Mouse (Mus musculus) embryonic facial prominence, embryonic 15.5 days (tissue): ENCODE data around the gene Mark1. TPM values are rescaled to one million over a fixed set of nuclear protein-coding genes. Genes with fewer than 3 reads are reported as not detected.

Source experiments
- ATAC-seq: fragments of 200-750 bp; cut with Nextera tagmentation; 2 replicates; pipeline ENCODE4 v1.8.0; 2017; ENCODE audit warnings: low read depth, moderate TSS enrichment; ENCODE audit not compliant: insufficient number of reproducible peaks, low FRiP score, low TSS enrichment
- H3K27ac ChIP-seq: fragments of 300-500 bp; sonication (generic); replicated peaks from 2 replicates; pipeline ENCODE4 v1.5.1; 2015; ENCODE audit warnings: mild to moderate bottlenecking, inconsistent platforms
- H3K27me3 ChIP-seq: fragments of 300-500 bp; sonication (generic); 2 replicates; pipeline ENCODE4 v1.6.1; 2015; ENCODE audit warnings: inconsistent platforms
- H3K36me3 ChIP-seq: fragments of 300-500 bp; sonication (generic); 2 replicates; pipeline ENCODE4 v1.6.1; 2015; ENCODE audit warnings: mild to moderate bottlenecking, inconsistent platforms
- H3K4me1 ChIP-seq: fragments of 300-500 bp; sonication (generic); 2 replicates; pipeline ENCODE4 v1.6.1; 2015; ENCODE audit warnings: inconsistent platforms
- H3K4me2 ChIP-seq: fragments of 300-500 bp; sonication (generic); replicated peaks from 2 replicates; pipeline ENCODE4 v1.6.1; 2015; ENCODE audit warnings: mild to moderate bottlenecking, inconsistent platforms
- H3K4me3 ChIP-seq: fragments of 300-500 bp; sonication (generic); replicated peaks from 2 replicates; pipeline ENCODE4 v1.5.1; 2015; ENCODE audit warnings: mild to moderate bottlenecking, inconsistent platforms
- H3K9ac ChIP-seq: fragments of 300-500 bp; sonication (generic); 2 replicates; pipeline ENCODE4 v1.6.1; 2015; ENCODE audit warnings: inconsistent platforms
- H3K9me3 ChIP-seq: fragments of 300-500 bp; sonication (generic); replicated peaks from 2 replicates; pipeline ENCODE4 v1.6.1; 2016; ENCODE audit warnings: inconsistent platforms
- WGBS: fragments of 180-500 bp; shearing (Covaris S2); methylation state at CpG from one replicate; pipeline ENCODE4 v1.1.7; 2015; 5-methylcytosine and 5-hydroxymethylcytosine counted together
- polyA plus RNA-seq: library from polyadenylated mRNA; unstranded; fragments of >200 nt; fragmentation: Nextera tagmentation; extraction: Ambion mirVana; gene quantifications from 2 replicates; pipeline ENCODE4 v1.2.1, GENCODE M21; 2015

Mark1 gene
- polyA plus RNA-seq, 1 experiment from 2014 or later = 4.3 TPM

GRCm38 (mm10) chr1:184961853-184962252, 37.5 kb downstream of the Mark1 start:
- 0 out of 2 replicates have a peak, but pooled peaks cover 3% of the 10 kb centered on the region for H3K9me3 ChIP-seq
- 80% methylated on average over 5 of the region's 5 CpGs for WGBS
- H3K4me2 ChIP-seq = no peak overlapping the region
- H3K9ac ChIP-seq = no peak overlapping the region
- no peak overlapping the region for H3K4me3 ChIP-seq
- ATAC-seq = no peak
- no peak overlapping the region for H3K27ac ChIP-seq
- H3K36me3 ChIP-seq = peaks cover 10% of the 10 kb centered on the region; the same call in 1 of the 2 replicates
- no peaks in the 10 kb centered on the region for H3K27me3 ChIP-seq
- peaks cover 10% of the 10 kb centered on the region for H3K4me1 ChIP-seq

GRCm38 (mm10) chr1:184958818-184959217, 40.6 kb downstream of the Mark1 start:
- Histone ChIP-seq H3K9ac (no peak overlapping the region), H3K4me2 (no peak overlapping the region), H3K9me3 (0 out of 2 replicates have a peak, but pooled peaks cover 3% of the 10 kb centered on the region), H3K36me3 (peaks cover 10% of the 10 kb centered on the region; the same call in 1 of the 2 replicates), H3K27ac (no peak overlapping the region), H3K27me3 (no peaks in the 10 kb centered on the region), H3K4me1 (peaks cover 5% of the 10 kb centered on the region; the same call in 1 of the 2 replicates), H3K4me3 (no peak overlapping the region)
- 72% methylated on average over 9 of the region's 9 CpGs for WGBS
- ATAC-seq = no peak

- H3K27ac ChIP-seq = no peak overlapping the region
- H3K4me1 ChIP-seq = peaks cover 2% of the 10 kb centered on the region; the same call in 1 of the 2 replicates
- no peak overlapping the region for H3K4me3 ChIP-seq
- H3K9me3 ChIP-seq = 0 out of 2 replicates have a peak, but pooled peaks cover 3% of the 10 kb centered on the region
- H3K4me2 ChIP-seq = no peak overlapping the region
- ATAC-seq = no peak
- H3K36me3 ChIP-seq = peaks cover 10% of the 10 kb centered on the region; the same call in 1 of the 2 replicates
- H3K9ac ChIP-seq = no peak overlapping the region
- WGBS = 71% methylated on average over 6 of the region's 6 CpGs
- H3K27me3 ChIP-seq = no peaks in the 10 kb centered on the region
Measured at GRCm38 (mm10) chr1:184958388-184958787, 41.0 kb downstream of the Mark1 start.

- Histone ChIP-seq H3K9ac (no peak overlapping the region), H3K36me3 (no peaks in the 10 kb centered on the region), H3K9me3 (no peaks in the 10 kb centered on the region), H3K4me2 (no peak overlapping the region), H3K4me3 (no peak overlapping the region), H3K4me1 (no peaks in the 10 kb centered on the region), H3K27ac (no peak overlapping the region), H3K27me3 (no peaks in the 10 kb centered on the region)
- WGBS = 58% methylated on average over 5 of the region's 5 CpGs
- ATAC-seq = no peak
Measured at GRCm38 (mm10) chr1:184951758-184952157, 47.6 kb downstream of the Mark1 start.

GRCm38 (mm10) chr1:184951057-184951456, 48.3 kb downstream of the Mark1 start:
- Histone ChIP-seq H3K4me2 (no peak overlapping the region), H3K9me3 (no peaks in the 10 kb centered on the region), H3K36me3 (no peaks in the 10 kb centered on the region), H3K27ac (no peak overlapping the region), H3K9ac (no peak overlapping the region), H3K27me3 (no peaks in the 10 kb centered on the region), H3K4me3 (no peak overlapping the region), H3K4me1 (no peaks in the 10 kb centered on the region)
- no peak for ATAC-seq
- WGBS = 88% methylated on average over 11 of the region's 11 CpGs

GRCm38 (mm10) chr1:184938106-184938505, 61.3 kb downstream of the Mark1 start:
- H3K27me3 ChIP-seq = no peaks in the 10 kb centered on the region

GRCm38 (mm10) chr1:184935980-184936379, 63.4 kb downstream of the Mark1 start:
- Histone ChIP-seq H3K27ac (no peak overlapping the region), H3K4me3 (no peak overlapping the region), H3K4me1 (no peaks in the 10 kb centered on the region), H3K36me3 (0 out of 2 replicates have a peak, but pooled peaks cover 2% of the 10 kb centered on the region), H3K9me3 (no peaks in the 10 kb centered on the region), H3K27me3 (no peaks in the 10 kb centered on the region), H3K4me2 (no peak overlapping the region), H3K9ac (no peak overlapping the region)
- ATAC-seq = no peak
- 42% methylated on average over 5 of the region's 5 CpGs for WGBS

More at GRCm38 (mm10) chr1:184938106-184938505, 61.3 kb downstream of the Mark1 start:
- WGBS = 79% methylated on average over 4 of the region's 4 CpGs
- Histone ChIP-seq H3K9me3 (no peaks in the 10 kb centered on the region), H3K9ac (no peak overlapping the region), H3K4me1 (no peaks in the 10 kb centered on the region), H3K27ac (no peak overlapping the region), H3K4me3 (no peak overlapping the region), H3K36me3 (peaks cover 6% of the 10 kb centered on the region; the same call in 1 of the 2 replicates), H3K4me2 (no peak overlapping the region)
- no peak for ATAC-seq

- 0 out of 2 replicates have a peak, but pooled peaks cover 2% of the 10 kb centered on the region for H3K36me3 ChIP-seq
- H3K4me3 ChIP-seq = no peak overlapping the region
- no peak overlapping the region for H3K4me2 ChIP-seq
- no peak for ATAC-seq
- no peaks in the 10 kb centered on the region for H3K27me3 ChIP-seq
- no peak overlapping the region for H3K9ac ChIP-seq
- no peak overlapping the region for H3K27ac ChIP-seq
- H3K4me1 ChIP-seq = no peaks in the 10 kb centered on the region
- WGBS = 61% methylated on average over 6 of the region's 6 CpGs
- no peaks in the 10 kb centered on the region for H3K9me3 ChIP-seq
Measured at GRCm38 (mm10) chr1:184935490-184935889, 63.9 kb downstream of the Mark1 start.

GRCm38 (mm10) chr1:184931097-184931496, 68.3 kb downstream of the Mark1 start:
- Histone ChIP-seq H3K9me3 (no peaks in the 10 kb centered on the region), H3K36me3 (peaks cover 14% of the 10 kb centered on the region; the same call in 1 of the 2 replicates), H3K4me1 (no peaks in the 10 kb centered on the region), H3K4me3 (no peak overlapping the region), H3K4me2 (no peak overlapping the region), H3K9ac (no peak overlapping the region), H3K27ac (no peak overlapping the region), H3K27me3 (no peaks in the 10 kb centered on the region)
- no peak for ATAC-seq
- WGBS = 84% methylated on average over 6 of the region's 6 CpGs

- Histone ChIP-seq H3K27me3 (no peaks in the 10 kb centered on the region), H3K4me3 (no peak overlapping the region), H3K9ac (no peak overlapping the region), H3K4me1 (no peaks in the 10 kb centered on the region), H3K36me3 (peaks cover 15% of the 10 kb centered on the region; the same call in 1 of the 2 replicates), H3K9me3 (no peaks in the 10 kb centered on the region), H3K4me2 (no peak overlapping the region), H3K27ac (no peak overlapping the region)
- 88% methylated on average over 1 of the region's 1 CpGs for WGBS
- no peak for ATAC-seq
Measured at GRCm38 (mm10) chr1:184928382-184928781, 71.0 kb downstream of the Mark1 start.

GRCm38 (mm10) chr1:184927911-184928310, 71.5 kb downstream of the Mark1 start:
- Histone ChIP-seq H3K27ac (no peak overlapping the region), H3K4me3 (no peak overlapping the region), H3K27me3 (no peaks in the 10 kb centered on the region), H3K9me3 (no peaks in the 10 kb centered on the region), H3K4me2 (no peak overlapping the region), H3K4me1 (no peaks in the 10 kb centered on the region), H3K9ac (no peak overlapping the region), H3K36me3 (peaks cover 20% of the 10 kb centered on the region; the same call in 1 of the 2 replicates)
- no peak for ATAC-seq
- 95% methylated on average over 1 of the region's 1 CpGs for WGBS

- no peak overlapping the region for H3K4me3 ChIP-seq
Measured at GRCm38 (mm10) chr1:184922824-184923223, 76.5 kb downstream of the Mark1 start.

More at GRCm38 (mm10) chr1:184922824-184923223, 76.5 kb downstream of the Mark1 start:
- WGBS = 88% methylated on average over 13 of the region's 13 CpGs
- no peak overlapping the region for H3K4me2 ChIP-seq
- H3K36me3 ChIP-seq = peaks cover 42% of the 10 kb centered on the region
- no peak for ATAC-seq
- no peaks in the 10 kb centered on the region for H3K4me1 ChIP-seq
- H3K9me3 ChIP-seq = no peaks in the 10 kb centered on the region
- no peak overlapping the region for H3K9ac ChIP-seq
- no peak overlapping the region for H3K27ac ChIP-seq
- no peaks in the 10 kb centered on the region for H3K27me3 ChIP-seq
